Mouse (Mus musculus) mature B cell (primary cell): ENCODE measurements around the gene Ttyh2.

Experiments
- in situ Hi-C: fragments of 300-500 bp; cut with MboI; formaldehyde crosslinking; loops from 2 replicates; pipeline ENCODE4 v1.14.3; 2019

Gene Ttyh2

GRCm38 (mm10) chr11:114741451-114741850 lies 66.2 kb downstream of the Ttyh2 start:
- in situ Hi-C loops: no loop called here

- in situ Hi-C loops: no loop called here
Observed at GRCm38 (mm10) chr11:114745134-114745533, 69.9 kb downstream of the Ttyh2 start.

GRCm38 (mm10) chr11:114747564-114748138 lies 72.4 kb downstream of the Ttyh2 start:
- in situ Hi-C loops: no loop called here

GRCm38 (mm10) chr11:114764820-114765818 lies 89.9 kb downstream of the Ttyh2 start, which contains the start of gene Kif19a:
Kif19a (plus strand) TSS chr11:114765388.
- in situ Hi-C loops: no loop called here

GRCm38 (mm10) chr11:114769911-114770310 lies 94.7 kb downstream of the Ttyh2 start:
- in situ Hi-C loops: no loop called here
